Mouse (Mus musculus): ENCODE data around the gene Kcnh3.

Kcnh3 gene

DNA sequence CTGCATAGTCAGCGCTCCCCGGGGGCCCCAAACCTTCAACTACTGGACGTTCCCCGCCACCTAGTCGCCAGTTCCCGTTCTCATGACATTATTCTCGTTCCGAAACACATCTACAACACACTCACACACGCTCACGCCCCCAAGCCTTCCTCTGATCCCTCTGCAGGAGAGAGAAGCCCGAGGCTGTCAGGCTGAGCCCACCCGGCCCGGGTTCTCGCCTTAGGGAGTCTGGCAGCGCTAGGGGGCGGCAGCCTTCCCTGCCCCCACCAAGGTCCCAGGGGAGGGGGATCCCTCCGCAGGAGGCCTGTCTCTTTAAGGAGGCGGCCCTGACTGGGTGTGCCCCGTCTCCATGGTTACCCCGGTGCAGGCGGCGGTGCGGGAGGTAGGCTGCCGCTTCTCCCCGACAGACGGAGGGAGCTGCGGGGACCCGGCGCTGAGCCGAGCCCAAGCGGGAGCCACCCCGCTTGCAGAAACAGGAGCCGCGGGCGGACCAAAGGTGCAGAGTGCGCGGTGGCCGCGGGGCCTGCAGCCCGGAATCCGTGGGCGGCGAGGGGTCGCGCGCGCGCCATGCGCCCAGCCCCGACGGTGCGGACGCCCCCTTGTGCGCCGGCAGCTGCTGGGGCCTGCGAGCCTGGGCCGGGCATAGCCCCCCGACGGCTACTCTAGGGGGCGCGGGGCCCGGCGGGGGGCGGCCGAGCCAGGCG is at the start of gene Kcnh3:
Gene Kcnh3 (plus strand): TSS at position 654 of the 704 bp plus-strand sequence.
- DNase-seq (ENCODE audit: low spot score in 2 of 2) = peak; percentile 26 to 46

- no peak for DNase-seq (ENCODE audit: low spot score in 2 of 2)
Measured at GRCm38 (mm10) chr15:99179639-99180038, 45.0 kb upstream of the Kcnh3 start.

DNA sequence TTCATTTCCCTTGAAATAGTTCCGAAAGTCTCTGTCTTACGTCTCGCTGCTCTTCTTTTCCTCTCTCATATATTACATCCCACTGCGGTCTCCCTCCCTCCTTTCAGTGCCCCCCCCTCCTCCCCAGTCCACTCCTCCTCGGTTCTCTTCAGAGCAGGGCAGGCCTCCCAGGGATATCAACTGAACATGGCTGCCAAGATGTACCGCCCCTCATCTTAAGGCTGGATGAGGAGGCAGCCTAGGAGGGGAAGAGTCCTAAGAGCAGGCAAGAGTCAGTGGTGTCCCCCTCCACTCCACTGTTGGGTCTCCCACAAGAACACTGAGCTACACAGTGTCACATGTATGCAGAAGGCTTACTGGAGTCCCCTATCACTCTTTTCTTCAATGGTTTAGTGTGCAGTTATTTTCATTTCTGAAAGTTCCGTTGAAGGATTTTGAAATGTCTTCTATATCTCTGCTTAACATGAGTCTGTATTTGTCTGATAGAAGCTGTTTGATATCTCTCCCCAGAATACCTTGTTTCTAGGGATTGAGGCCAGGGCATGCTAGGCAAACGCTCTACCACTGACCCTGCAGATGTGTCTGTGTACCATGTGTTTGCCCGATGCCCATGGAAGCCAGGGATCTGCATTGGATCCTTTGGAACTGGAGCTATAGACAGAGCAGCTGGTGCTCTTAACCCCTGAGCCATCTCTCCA is 40.3 kb upstream of the Kcnh3 start:
- no peak for DNase-seq (ENCODE audit: low spot score in 2 of 2)

DNA sequence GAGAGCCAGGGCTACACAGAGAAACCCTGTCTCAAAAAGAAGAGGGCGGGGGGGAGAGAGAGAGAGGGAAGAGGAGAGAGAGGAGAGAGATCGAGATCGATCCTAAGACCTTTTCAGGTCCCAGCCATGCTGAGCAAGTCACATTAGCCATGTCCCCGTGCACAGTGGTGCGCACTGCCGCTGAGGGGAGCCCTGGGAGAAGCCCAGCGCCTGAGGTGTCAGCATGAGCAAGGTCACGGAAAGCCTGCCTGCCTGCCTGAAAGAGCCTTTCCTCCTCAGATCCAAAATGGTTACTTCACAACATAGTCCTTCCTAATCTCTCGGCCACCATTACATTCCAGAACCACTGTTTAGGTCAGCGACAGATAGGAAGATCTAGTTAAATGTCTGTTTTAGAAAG is 30.3 kb upstream of the Kcnh3 start:
- no peak for DNase-seq (ENCODE audit: low spot score in 2 of 2)

- DNase-seq (ENCODE audit: low spot score in 2 of 2) = no peak
Measured at GRCm38 (mm10) chr15:99195043-99195442, 29.6 kb upstream of the Kcnh3 start.

DNA sequence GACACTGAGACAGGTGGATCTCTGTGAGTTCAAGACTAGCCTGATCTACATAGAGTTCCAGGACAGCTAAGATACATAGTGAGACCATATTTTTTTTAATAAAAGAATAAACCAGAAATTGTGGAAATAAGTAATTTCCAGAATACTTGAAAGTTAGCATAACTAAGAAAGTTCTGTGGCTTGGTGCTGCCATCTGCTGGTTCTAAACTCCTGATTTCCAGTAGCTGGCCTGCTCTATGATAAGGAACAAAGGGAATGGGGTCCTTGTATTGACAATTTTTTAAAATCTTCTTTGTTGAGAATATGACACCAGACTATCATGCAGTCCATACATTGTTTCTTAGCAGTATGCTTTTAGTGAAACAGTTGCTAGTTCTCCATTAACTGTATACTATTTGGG is 25.9 kb upstream of the Kcnh3 start:
- DNase-seq (ENCODE audit: low spot score in 2 of 2) = peak; percentile 15 to 18

- no peak for DNase-seq (ENCODE audit: low spot score in 2 of 2)
Measured at GRCm38 (mm10) chr15:99205959-99206358, 18.7 kb upstream of the Kcnh3 start.

- DNase-seq (ENCODE audit: low spot score in 2 of 2) = no peak
Measured at GRCm38 (mm10) chr15:99213183-99213582, 11.5 kb upstream of the Kcnh3 start.

DNA sequence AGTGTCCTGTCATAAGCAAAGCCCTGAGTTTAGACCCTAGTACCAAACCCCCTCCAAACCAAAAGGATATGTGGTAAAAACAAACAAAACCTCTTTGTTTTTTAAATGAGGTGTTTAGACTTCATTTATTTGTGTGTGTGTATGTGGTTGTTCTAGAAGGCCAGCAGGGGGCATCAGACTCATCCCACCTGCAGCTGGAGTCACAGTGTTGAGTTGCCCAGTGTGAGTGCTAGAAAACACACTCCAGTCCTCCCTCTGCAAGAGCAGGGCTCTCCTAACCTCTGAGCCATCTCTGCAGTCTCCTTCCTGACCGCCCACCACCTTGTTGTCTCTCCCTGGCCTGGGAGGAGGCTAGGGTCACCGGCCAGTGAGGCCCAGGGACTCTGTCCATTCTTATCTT is 9.7 kb upstream of the Kcnh3 start:
- DNase-seq (ENCODE audit: low spot score in 2 of 2) = no peak

DNA sequence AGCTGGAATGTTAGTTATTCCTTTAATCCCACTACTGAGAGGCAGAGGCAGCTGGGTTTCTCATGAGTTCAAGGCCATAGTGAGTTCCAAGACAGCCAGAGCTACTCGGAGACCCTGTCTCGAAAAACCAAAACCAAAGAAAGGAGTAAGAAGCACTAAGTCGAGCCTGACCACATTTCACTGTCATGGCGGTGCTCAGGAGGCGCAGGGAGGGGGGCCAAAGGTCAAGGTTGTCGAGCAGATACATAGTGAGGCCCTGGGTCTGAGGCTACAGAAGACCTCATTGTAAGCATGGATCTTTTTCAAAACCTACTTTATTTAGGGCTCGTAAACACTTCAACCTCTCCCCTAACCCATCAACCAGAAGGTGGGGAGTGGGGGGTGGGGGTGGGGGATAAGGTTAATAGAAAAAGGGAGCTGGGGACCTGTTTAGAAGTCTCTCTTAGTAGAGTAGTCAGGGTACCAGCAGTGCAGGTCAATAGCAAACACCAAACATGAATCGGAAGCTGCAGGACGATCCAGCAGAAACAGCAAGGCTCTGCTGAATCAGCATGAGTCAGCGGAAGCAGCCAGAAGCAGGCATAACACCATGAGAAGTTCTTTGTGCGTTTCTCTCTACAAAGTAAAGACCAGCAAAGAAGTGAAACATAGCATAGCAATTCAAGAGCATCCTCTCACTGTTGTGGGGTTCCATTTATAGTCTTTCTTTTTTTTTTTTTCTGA is 8.8 kb upstream of the Kcnh3 start:
- DNase-seq (ENCODE audit: low spot score in 2 of 2) = no peak

DNA sequence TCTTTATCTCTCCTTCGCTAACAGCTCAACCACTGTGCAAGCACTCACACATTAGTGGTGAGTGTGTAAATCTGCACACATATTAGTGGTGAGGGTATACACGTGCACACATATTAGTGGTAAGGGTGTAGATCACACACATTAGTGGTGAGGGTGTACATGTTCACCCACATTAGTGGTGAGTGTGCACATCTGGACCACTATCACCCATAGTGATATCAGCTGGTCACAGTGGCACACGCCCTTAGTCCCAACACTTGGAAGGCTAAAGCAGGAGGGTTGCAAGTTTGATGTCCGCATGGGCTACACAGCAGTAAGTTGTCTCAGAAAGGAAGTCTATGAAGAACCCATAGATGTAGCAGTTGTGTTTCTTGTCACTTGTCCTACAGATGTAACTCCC is 7.0 kb upstream of the Kcnh3 start:
- no peak for DNase-seq (ENCODE audit: low spot score in 2 of 2)

- DNase-seq (ENCODE audit: low spot score in 2 of 2) = no peak
Measured at GRCm38 (mm10) chr15:99221315-99221952, 3.2 kb upstream of the Kcnh3 start.

DNA sequence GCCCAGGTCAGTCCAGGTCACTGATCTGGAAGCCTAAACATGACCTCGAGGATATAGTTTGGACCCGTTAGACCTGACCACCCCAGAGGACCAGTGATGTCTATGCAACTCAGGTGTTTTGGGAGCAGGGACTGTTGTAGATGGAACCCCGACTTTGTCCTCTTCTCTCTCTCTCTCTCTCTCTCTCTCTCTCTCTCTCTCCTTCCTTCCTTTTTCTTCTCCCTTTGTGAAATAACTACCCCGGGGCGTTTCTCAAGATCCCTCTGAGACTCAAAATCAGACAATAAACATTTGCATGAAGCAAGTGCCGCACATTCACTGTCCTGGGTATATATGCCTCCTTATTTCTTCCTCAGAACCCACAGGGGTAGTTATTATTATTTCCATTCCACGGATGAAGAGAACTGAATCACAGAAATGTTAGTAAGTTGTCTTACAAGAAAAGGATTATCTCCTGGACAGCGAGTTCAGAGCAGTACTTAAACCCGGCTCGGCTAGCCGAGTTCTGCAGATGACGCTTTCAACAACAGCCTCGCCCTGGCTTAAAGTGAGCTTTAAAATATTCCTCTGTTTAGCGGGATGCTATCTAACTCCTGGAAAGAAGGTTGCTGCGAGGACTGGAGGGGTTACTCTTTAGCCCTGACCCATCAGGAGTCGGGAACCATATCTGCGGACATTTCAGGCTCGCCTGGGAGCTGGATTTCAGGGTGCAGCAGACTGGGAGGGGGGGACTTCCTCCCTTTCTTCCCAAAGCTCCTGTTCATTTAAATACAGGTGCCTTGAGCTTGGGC is 1.7 kb upstream of the Kcnh3 start:
- DNase-seq (ENCODE audit: low spot score in 2 of 2) = no peak

- peak; percentile 16 to 28 for DNase-seq (ENCODE audit: low spot score in 2 of 2)
Measured at GRCm38 (mm10) chr15:99223585-99224207, 965 bp upstream of the Kcnh3 start.

DNA sequence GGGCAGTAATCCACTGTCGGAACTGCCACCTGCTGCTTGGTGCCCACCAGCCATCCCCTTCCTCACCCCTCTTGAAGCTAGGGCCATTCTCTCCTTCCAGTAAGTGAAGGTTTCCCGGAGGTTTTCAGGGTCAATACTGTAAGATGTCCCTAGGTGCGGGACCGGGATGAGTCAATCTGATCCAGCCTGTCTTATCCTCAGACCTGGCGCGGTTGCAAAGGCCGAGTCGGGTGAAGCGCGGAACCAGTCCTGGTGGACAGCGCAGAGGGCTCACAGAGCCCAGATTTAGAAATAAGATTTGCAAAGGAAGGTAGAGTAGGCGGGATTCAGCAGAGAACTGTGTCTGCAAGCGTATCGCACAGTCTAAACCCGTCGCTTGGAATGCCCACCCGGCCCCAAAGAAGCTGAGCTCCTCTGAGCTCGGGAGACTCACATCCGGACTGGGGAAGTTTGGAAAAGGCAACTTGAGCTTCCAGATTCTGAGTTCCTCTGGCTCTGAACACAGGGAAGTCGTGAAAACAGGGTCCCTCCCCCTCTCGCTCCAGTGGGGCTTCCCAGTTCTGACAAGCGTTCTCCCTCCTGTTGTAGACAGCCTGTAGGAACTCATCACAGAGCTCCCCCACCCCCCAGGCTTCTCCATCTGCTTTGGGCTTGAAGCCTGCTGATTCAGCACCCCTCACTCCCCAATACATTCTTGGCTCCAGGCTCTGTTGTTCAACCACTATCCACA is 585 bp downstream of the Kcnh3 start:
- DNase-seq (ENCODE audit: low spot score in 2 of 2) = no peak

DNA sequence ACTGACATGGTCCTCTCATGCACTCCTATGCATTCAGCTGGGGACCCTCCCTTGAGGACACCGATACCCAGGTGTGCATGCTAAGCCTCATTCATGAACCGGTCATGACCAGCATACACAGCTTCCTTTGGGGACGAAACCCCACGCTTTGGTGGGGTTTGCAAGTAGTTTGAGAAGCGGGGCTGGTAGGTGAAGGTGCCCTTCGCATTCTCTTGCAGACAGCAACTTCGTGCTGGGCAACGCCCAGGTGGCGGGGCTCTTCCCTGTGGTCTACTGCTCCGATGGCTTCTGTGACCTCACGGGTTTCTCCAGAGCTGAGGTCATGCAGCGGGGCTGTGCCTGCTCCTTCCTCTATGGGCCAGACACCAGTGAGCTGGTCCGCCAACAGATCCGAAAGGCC is 1.4 kb downstream of the Kcnh3 start:
- DNase-seq (ENCODE audit: low spot score in 2 of 2) = no peak

DNA sequence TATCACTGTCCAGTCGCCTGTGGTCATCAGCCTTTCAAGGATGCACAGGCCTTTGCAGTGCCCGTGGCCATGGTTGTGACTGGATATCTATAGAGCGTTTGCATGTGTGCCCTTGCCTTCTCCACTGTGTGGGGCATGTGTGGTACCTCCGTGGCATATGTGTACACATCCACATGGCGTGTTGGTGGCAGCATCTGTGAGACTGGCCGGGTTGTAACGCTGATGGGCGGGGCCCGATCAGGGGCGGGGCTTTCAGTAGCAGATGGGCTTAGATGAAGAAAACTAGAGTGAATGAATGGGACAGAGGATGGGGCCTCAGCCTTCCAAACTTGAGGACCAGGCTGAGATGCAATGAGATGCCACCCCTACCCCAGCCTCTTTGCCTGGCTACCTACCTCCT is 7.3 kb downstream of the Kcnh3 start:
- no peak for DNase-seq (ENCODE audit: low spot score in 2 of 2)

DNA sequence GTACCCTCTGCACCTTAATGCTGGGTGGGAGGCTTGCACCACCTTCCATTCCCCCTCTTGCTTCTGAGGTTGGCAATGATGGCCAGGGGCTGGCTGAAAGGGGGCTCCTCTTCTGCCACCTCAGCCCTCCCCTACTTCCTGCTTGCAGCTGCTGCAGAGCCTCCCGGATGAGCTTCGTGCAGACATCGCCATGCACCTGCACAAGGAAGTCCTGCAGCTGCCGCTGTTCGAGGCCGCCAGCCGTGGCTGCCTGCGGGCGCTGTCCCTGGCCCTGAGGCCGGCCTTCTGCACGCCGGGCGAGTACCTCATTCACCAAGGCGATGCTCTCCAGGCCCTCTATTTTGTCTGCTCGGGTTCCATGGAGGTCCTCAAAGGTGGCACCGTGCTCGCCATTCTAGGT is 9.1 kb downstream of the Kcnh3 start:
- DNase-seq (ENCODE audit: low spot score in 2 of 2) = no peak

- DNase-seq (ENCODE audit: low spot score in 2 of 2) = no peak
Measured at GRCm38 (mm10) chr15:99234326-99235010, 9.8 kb downstream of the Kcnh3 start.

- DNase-seq (ENCODE audit: low spot score in 2 of 2) = no peak
Measured at GRCm38 (mm10) chr15:99238006-99238405, 13.3 kb downstream of the Kcnh3 start.
